7 mouse cellular contexts compared by ENCODE assay signal in the genomic region with DNA sequence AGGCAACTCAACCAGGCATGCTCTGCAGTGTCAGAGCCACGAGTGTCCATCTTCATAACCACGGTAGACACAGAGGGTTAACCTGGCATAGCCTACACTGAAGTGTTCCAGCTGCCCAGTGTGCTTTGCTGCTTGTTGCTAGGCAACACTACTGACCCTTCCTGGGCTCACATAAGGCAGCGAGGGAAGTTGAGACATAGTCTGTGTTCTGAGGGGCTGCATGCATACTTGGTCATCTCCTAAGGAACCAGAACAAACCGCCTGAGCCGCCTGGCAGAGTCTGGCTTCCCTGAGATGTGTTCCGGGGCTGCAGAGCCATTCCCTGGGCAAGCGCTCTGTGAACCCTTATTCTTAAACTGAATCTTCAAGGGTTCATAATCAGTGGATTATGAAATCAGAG. TPM values are rescaled to one million over a fixed set of nuclear protein-coding genes. Genes with fewer than 3 reads are reported as not detected.
DNase-seq lines count a peak whose midpoint lies in the region; ATAC-seq and TF ChIP-seq lines count a peak whose summit lies in the region.

No protein-coding gene starts in this region.

- H3K27ac ChIP-seq in forebrain, embryonic 10.5 days: peak overlapping the region; percentile 78
- H3K27ac ChIP-seq in lung, postnatal 0 days (ENCODE audit: low read length): no peak overlapping the region
- H3K27ac ChIP-seq in stomach, embryonic 16.5 days (ENCODE audit: low read length): no peak overlapping the region; the same call in 1 of the 2 replicates

- no peak for TF ChIP-seq EP300 in lung, postnatal 0 days (IDR thresholded peaks at IDR 0.05)

- TF ChIP-seq CTCF in lung, postnatal 0 days (IDR thresholded peaks at IDR 0.05): no peak

- peak overlapping the region; percentile 32; the same call in 1 of the 2 replicates for H3K4me2 ChIP-seq in lung, postnatal 0 days (replicated peaks; ENCODE audit: low read depth, low read length)
- H3K4me2 ChIP-seq in stomach, embryonic 16.5 days (ENCODE audit: low read depth, low read length): peak overlapping the region; percentile 32; the same call in 1 of the 2 replicates

- no peak overlapping the region for H3K9ac ChIP-seq in lung, postnatal 0 days (replicated peaks; ENCODE audit: low read depth)
- H3K9ac ChIP-seq in stomach, embryonic 16.5 days (ENCODE audit: low read length): peak overlapping the region; percentile 46

- peak; percentile 27 for DNase-seq in thymus, postnatal 14 days
- DNase-seq in thymus, adult 18-20 months: no peak
- peak; percentile 34 for DNase-seq in forebrain, embryonic 10.5 days (ENCODE audit: extremely low spot score, low spot score)
- DNase-seq in lung, postnatal 0 days (ENCODE audit: low spot score): peak; percentile 88
- no peak for DNase-seq in gastrocnemius, postnatal 10 days
- no peak for DNase-seq in gastrocnemius, postnatal 25 days

- ATAC-seq in lung, postnatal 0 days: peak; percentile 90
- ATAC-seq in stomach, embryonic 16.5 days (ENCODE audit: insufficient read depth, low FRiP score): 0 out of 2 replicates have a peak, but pooled peaks have one; percentile 43

- 40% methylated on average over 7 of the region's 7 CpGs for WGBS in forebrain, embryonic 10.5 days
- WGBS in lung, postnatal 0 days: 25% methylated on average over 7 of the region's 7 CpGs
- 40% methylated on average over 7 of the region's 7 CpGs for WGBS in stomach, embryonic 16.5 days

- H3K4me1 ChIP-seq in forebrain, embryonic 10.5 days: peaks cover 18% of the 10 kb centered on the region
- peaks cover 5% of the 10 kb centered on the region; the same call in 1 of the 2 replicates for H3K4me1 ChIP-seq in lung, postnatal 0 days (ENCODE audit: insufficient read depth, low read depth, low read length)
- H3K4me1 ChIP-seq in stomach, embryonic 16.5 days (ENCODE audit: control insufficient read depth, insufficient read depth, low read length): peaks cover 17% of the 10 kb centered on the region

- no peaks in the 10 kb centered on the region for H3K9me3 ChIP-seq in forebrain, embryonic 10.5 days
- no peaks in the 10 kb centered on the region for H3K9me3 ChIP-seq in lung, postnatal 0 days (ENCODE audit: low read length)
- no peaks in the 10 kb centered on the region for H3K9me3 ChIP-seq in stomach, embryonic 16.5 days (replicated peaks; ENCODE audit: control insufficient read depth, low read length)

- no peaks in the 10 kb centered on the region for H3K36me3 ChIP-seq in forebrain, embryonic 10.5 days (replicated peaks)
- H3K36me3 ChIP-seq in lung, postnatal 0 days (ENCODE audit: insufficient read depth, low read length): no peaks in the 10 kb centered on the region
- H3K36me3 ChIP-seq in stomach, embryonic 16.5 days (ENCODE audit: control insufficient read depth, insufficient read depth, low read length): no peaks in the 10 kb centered on the region

- H3K27me3 ChIP-seq in forebrain, embryonic 10.5 days (ENCODE audit: poor library complexity, severe bottlenecking): no peaks in the 10 kb centered on the region
- H3K27me3 ChIP-seq in lung, postnatal 0 days (replicated peaks; ENCODE audit: insufficient read depth, low read length): no peaks in the 10 kb centered on the region
- H3K27me3 ChIP-seq in stomach, embryonic 16.5 days (ENCODE audit: control insufficient read depth, insufficient read depth, low read length): no peaks in the 10 kb centered on the region

- H3K4me3 ChIP-seq in forebrain, embryonic 10.5 days: peak overlapping the region; percentile 18; the same call in 1 of the 2 replicates
- no peak overlapping the region for H3K4me3 ChIP-seq in lung, postnatal 0 days (ENCODE audit: low read depth, low read length)
- H3K4me3 ChIP-seq in stomach, embryonic 16.5 days (replicated peaks; ENCODE audit: low read length): no peak overlapping the region

RNA-seq across cellular contexts. Expression of a gene that starts 21.0 kb away (rescaled TPM):
- polyA plus RNA-seq in forebrain, embryonic 10.5 days (2016; fragmentation: Nextera tagmentation; extraction: Ambion mirVana): not detected in 2 replicates
- polyA plus RNA-seq in lung, postnatal 0 days (2015; fragmentation: Nextera tagmentation; extraction: Ambion mirVana): not detected in 2 replicates
- polyA plus RNA-seq in stomach, embryonic 16.5 days (2015; fragmentation: Nextera tagmentation; extraction: Ambion mirVana): not detected in 2 replicates
- not detected for total RNA-seq in gastrocnemius, postnatal 10 days (2021)
- not detected for total RNA-seq in gastrocnemius, postnatal 25 days (2021)

RNA-seq across cellular contexts. Expression of a gene that starts 21.6 kb away (rescaled TPM):
- polyA plus RNA-seq in forebrain, embryonic 10.5 days (2016; fragmentation: Nextera tagmentation; extraction: Ambion mirVana): 0.37 and 0.88 TPM in 2 replicates
- 0.23 and 0.30 TPM in 2 replicates for polyA plus RNA-seq in lung, postnatal 0 days (2015; fragmentation: Nextera tagmentation; extraction: Ambion mirVana)
- polyA plus RNA-seq in stomach, embryonic 16.5 days (2015; fragmentation: Nextera tagmentation; extraction: Ambion mirVana): 0.49 and 0.55 TPM in 2 replicates
- not detected for total RNA-seq in gastrocnemius, postnatal 10 days (2021)
- total RNA-seq in gastrocnemius, postnatal 25 days (2021): not detected

RNA-seq across cellular contexts. Expression of a gene that starts 49.7 kb away (rescaled TPM):
- 67.5 and 78.3 TPM in 2 replicates for polyA plus RNA-seq in forebrain, embryonic 10.5 days (2016; fragmentation: Nextera tagmentation; extraction: Ambion mirVana)
- polyA plus RNA-seq in lung, postnatal 0 days (2015; fragmentation: Nextera tagmentation; extraction: Ambion mirVana): 42.5 and 48.7 TPM in 2 replicates
- polyA plus RNA-seq in stomach, embryonic 16.5 days (2015; fragmentation: Nextera tagmentation; extraction: Ambion mirVana): 66.0 and 69.4 TPM in 2 replicates
- 10 to 100 TPM; 24.3 to 31.5 TPM for total RNA-seq in gastrocnemius, postnatal 10 days (2021)
- total RNA-seq in gastrocnemius, postnatal 25 days (2021): 10 to 100 TPM; 14.7 to 16.1 TPM

Comparison
In these comparisons a context has a peak if more than half of its experiments do, and no peak if none do; other contexts are left out.
1. DNase-seq: peak in thymus, postnatal 14 days (single experiment), forebrain, embryonic 10.5 days (single experiment) and lung, postnatal 0 days (single experiment); none in thymus, adult 18-20 months (0 of 2), gastrocnemius, postnatal 10 days (single experiment) and gastrocnemius, postnatal 25 days (single experiment).